ENCODE assay signal across 16 mouse cellular contexts in genomic region chr9:110568309-110568708, GRCm38 (mm10). TPM values are rescaled to one million over a fixed set of nuclear protein-coding genes. Genes with fewer than 3 reads are reported as not detected.
DNase-seq lines count a peak whose midpoint lies in the region; ATAC-seq and TF ChIP-seq lines count a peak whose summit lies in the region.
"Had no signal": no experiment of that assay in that cellular context is flagged by ENCODE, and none has a peak within 500 bp of the region (broad histone marks: within the 10 kb centered on the region; RNA-seq: fewer than 3 reads in every experiment).

No protein-coding gene starts in this region.

- H3K27ac ChIP-seq in gastrocnemius, adult 2 months, result no peak overlapping the region
- H3K27ac ChIP-seq in lung, postnatal 0 days (ENCODE audit: low read length), result no peak overlapping the region
- H3K27ac ChIP-seq: embryonic facial prominence, embryonic 13.5 days; heart, embryonic 15.5 days; limb, embryonic 13.5 days had no signal

- DNase-seq in gastrocnemius, adult 2 months, result no peak
- DNase-seq in gastrocnemius, adult 18-20 months (ENCODE audit: low spot score), result no peak
- DNase-seq in lung, postnatal 0 days (ENCODE audit: low spot score), result no peak
- no peak for DNase-seq in lung, postnatal 4 days
- peak; percentile 20 for DNase-seq in NIH3T3 (ENCODE audit: low read depth)
- DNase-seq in retina, postnatal 1 day, result peak; percentile 4
- DNase-seq in left cerebral cortex, adult 11 months (ENCODE audit: low spot score), result no peak
- no peak for DNase-seq in heart, adult 8-10 months (ENCODE audit: low spot score)
- DNase-seq: cerebellum, postnatal 14 days; gastrocnemius, postnatal 36 days; lung, postnatal 14 days had no signal

- H3K27me3 ChIP-seq in lung, postnatal 0 days (replicated peaks; ENCODE audit: insufficient read depth, low read length), result no peaks in the 10 kb centered on the region
- H3K27me3 ChIP-seq: embryonic facial prominence, embryonic 13.5 days; heart, embryonic 15.5 days; limb, embryonic 13.5 days had no signal

- ATAC-seq in lung, postnatal 0 days, result no peak
- ATAC-seq: hindbrain, embryonic 16.5 days; midbrain, embryonic 16.5 days had no signal

- H3K4me3 ChIP-seq in gastrocnemius, adult 2 months, result no peak overlapping the region
- no peak overlapping the region for H3K4me3 ChIP-seq in lung, postnatal 0 days (ENCODE audit: low read depth, low read length)
- H3K4me3 ChIP-seq: embryonic facial prominence, embryonic 13.5 days; heart, embryonic 15.5 days; limb, embryonic 13.5 days had no signal

- H3K9me3 ChIP-seq in lung, postnatal 0 days (ENCODE audit: low read length), result no peaks in the 10 kb centered on the region
- H3K9me3 ChIP-seq: embryonic facial prominence, embryonic 13.5 days; heart, embryonic 15.5 days; limb, embryonic 13.5 days had no signal

- no peaks in the 10 kb centered on the region for H3K4me1 ChIP-seq in lung, postnatal 0 days (ENCODE audit: insufficient read depth, low read depth, low read length)
- H3K4me1 ChIP-seq: embryonic facial prominence, embryonic 13.5 days; heart, embryonic 15.5 days; limb, embryonic 13.5 days had no signal

- H3K9ac ChIP-seq in lung, postnatal 0 days (replicated peaks; ENCODE audit: low read depth), result no peak overlapping the region
- H3K9ac ChIP-seq: embryonic facial prominence, embryonic 13.5 days; heart, embryonic 15.5 days; limb, embryonic 13.5 days had no signal

- H3K4me2 ChIP-seq in lung, postnatal 0 days (replicated peaks; ENCODE audit: low read depth, low read length), result no peak overlapping the region
- H3K4me2 ChIP-seq: embryonic facial prominence, embryonic 13.5 days; heart, embryonic 15.5 days; limb, embryonic 13.5 days had no signal

- intact Hi-C loops in gastrocnemius, adult 2 months (cut with DNase I), result no loop called here

- TF ChIP-seq EP300 in lung, postnatal 0 days (IDR thresholded peaks at IDR 0.05), result no peak

- peaks cover 42% of the 10 kb centered on the region; the same call in 1 of the 2 replicates for H3K36me3 ChIP-seq in lung, postnatal 0 days (ENCODE audit: insufficient read depth, low read length)

- TF ChIP-seq CTCF in gastrocnemius, adult 2 months (IDR thresholded peaks at IDR 0.05), result peak; percentile 27; the same call in 1 of the 2 replicates
- TF ChIP-seq CTCF in lung, postnatal 0 days (IDR thresholded peaks at IDR 0.05), result peak; percentile 49

RNA-seq across cellular contexts. Expression of gene Setd2, which starts 35.9 kb away (rescaled TPM):
- 10 to 100 TPM; 32.9 to 35.4 TPM for total RNA-seq in gastrocnemius, adult 2 months (2021)
- 10 to 100 TPM; 25.8 to 26.9 TPM for total RNA-seq in gastrocnemius, adult 18-20 months (2021)
- polyA plus RNA-seq in lung, postnatal 0 days (2015; fragmentation: Nextera tagmentation; extraction: Ambion mirVana), result 22.0 and 24.0 TPM in 2 replicates
- total RNA-seq in heart, adult 8-10 months (2022), result 10 to 100 TPM; 32.6 to 44.5 (median 36.5) TPM

RNA-seq across cellular contexts. Expression of gene Nradd, which starts 55.9 kb away (rescaled TPM):
- 1 to 10 TPM in 1 of 2 experiments, under 1 TPM in 1; 0.64 to 1.2 TPM for total RNA-seq in gastrocnemius, adult 2 months (2021)
- total RNA-seq in gastrocnemius, adult 18-20 months (2021), result under 1 TPM; 0.84 to 0.97 TPM
- 45.2 and 46.6 TPM in 2 replicates for polyA plus RNA-seq in lung, postnatal 0 days (2015; fragmentation: Nextera tagmentation; extraction: Ambion mirVana)
- 1 to 10 TPM in 2 of 4 experiments, under 1 TPM in 2; 0.79 to 1.4 (median 0.97) TPM for total RNA-seq in heart, adult 8-10 months (2022)

Comparison
In these comparisons a context has a peak if more than half of its experiments do, and no peak if none do; other contexts are left out.
1. DNase-seq: peak in NIH3T3 (single experiment) and retina, postnatal 1 day (single experiment); none in gastrocnemius, adult 2 months (single experiment), gastrocnemius, adult 18-20 months (single experiment), lung, postnatal 0 days (single experiment), lung, postnatal 4 days (0 of 2), left cerebral cortex, adult 11 months (single experiment) and heart, adult 8-10 months (single experiment).